Mouse (Mus musculus) kidney, embryonic 15.5 days (tissue): ENCODE results near the gene Hras. TPM values are rescaled to one million over a fixed set of nuclear protein-coding genes. Genes with fewer than 3 reads are reported as not detected.

ENCODE experiments used
- ATAC-seq: fragments of 200-750 bp; cut with Nextera tagmentation; replicated peaks from 2 replicates; pipeline ENCODE4 v1.8.0; 2017; ENCODE audit warnings: moderate TSS enrichment; ENCODE audit not compliant: low FRiP score
- H3K27ac ChIP-seq: fragments of 300-500 bp; sonication (generic); 2 replicates; pipeline ENCODE4 v1.5.1; 2015; ENCODE audit warnings: mild to moderate bottlenecking, inconsistent platforms
- H3K27me3 ChIP-seq: fragments of 300-500 bp; sonication (generic); 2 replicates; pipeline ENCODE4 v1.6.1; 2015; ENCODE audit warnings: inconsistent platforms
- H3K36me3 ChIP-seq: fragments of 300-500 bp; sonication (generic); 2 replicates; pipeline ENCODE4 v1.6.1; 2015; ENCODE audit warnings: inconsistent platforms
- H3K4me1 ChIP-seq: fragments of 300-500 bp; sonication (generic); 2 replicates; pipeline ENCODE4 v1.6.1; 2015; ENCODE audit warnings: inconsistent platforms
- H3K4me2 ChIP-seq: fragments of 300-500 bp; sonication (generic); 2 replicates; pipeline ENCODE4 v1.6.1; 2015; ENCODE audit warnings: moderate library complexity, mild to moderate bottlenecking, inconsistent platforms
- H3K4me3 ChIP-seq: fragments of 300-500 bp; sonication (generic); replicated peaks from 2 replicates; pipeline ENCODE4 v1.5.1; 2015; ENCODE audit warnings: mild to moderate bottlenecking, inconsistent platforms
- H3K9ac ChIP-seq: fragments of 300-500 bp; sonication (generic); 2 replicates; pipeline ENCODE4 v1.6.1; 2015; ENCODE audit warnings: mild to moderate bottlenecking, inconsistent platforms
- H3K9me3 ChIP-seq: fragments of 300-500 bp; sonication (generic); replicated peaks from 2 replicates; pipeline ENCODE4 v1.6.1; 2016; ENCODE audit warnings: inconsistent platforms
- WGBS: fragments of 180-500 bp; shearing (Covaris S2); methylation state at CpG from one replicate; pipeline ENCODE4 v1.1.7; 2015; ENCODE audit warnings: mixed read lengths; 5-methylcytosine and 5-hydroxymethylcytosine counted together
- polyA plus RNA-seq: library from polyadenylated mRNA; unstranded; fragments of >200 nt; fragmentation: Nextera tagmentation; extraction: Ambion mirVana; gene quantifications from 2 replicates; pipeline ENCODE4 v1.2.1, GENCODE M21; 2015

Hras gene
- polyA plus RNA-seq, 1 experiment from 2014 or later, result 98.0 TPM

- Histone ChIP-seq H3K27me3 (no peaks in the 10 kb centered on the region), H3K4me1 (peaks cover 64% of the 10 kb centered on the region), H3K4me2 (peak overlapping the region; percentile 93), H3K36me3 (peaks cover 22% of the 10 kb centered on the region), H3K27ac (peak overlapping the region; percentile 94; the same call in 1 of the 2 replicates), H3K9ac (peak overlapping the region; percentile 64; the same call in 1 of the 2 replicates), H3K9me3 (no peaks in the 10 kb centered on the region), H3K4me3 (peak overlapping the region; percentile 58)
- WGBS, result 88% methylated on average over 1 of the region's 1 CpGs
- no peak for ATAC-seq
Measured at GRCm38 (mm10) chr7:141220377-141220776, 26.6 kb upstream of the Hras start.

GRCm38 (mm10) chr7:141219558-141220099 lies 25.8 kb upstream of the Hras start:
- H3K4me1 ChIP-seq, result peaks cover 71% of the 10 kb centered on the region
- ATAC-seq, result no peak
- H3K36me3 ChIP-seq, result peaks cover 22% of the 10 kb centered on the region

GRCm38 (mm10) chr7:141218557-141219133 lies 24.8 kb upstream of the Hras start:
- H3K9ac ChIP-seq, result no peak overlapping the region
- peaks cover 22% of the 10 kb centered on the region for H3K36me3 ChIP-seq
- H3K4me3 ChIP-seq, result no peak overlapping the region
- no peaks in the 10 kb centered on the region for H3K9me3 ChIP-seq
- peak overlapping the region; percentile 20; the same call in 1 of the 2 replicates for H3K4me2 ChIP-seq
- no peak for ATAC-seq
- peaks cover 80% of the 10 kb centered on the region for H3K4me1 ChIP-seq
- 0 out of 2 replicates have a peak overlapping the region, but pooled peaks have one; percentile 14 for H3K27ac ChIP-seq
- H3K27me3 ChIP-seq, result no peaks in the 10 kb centered on the region
- WGBS, result 81% methylated on average over 5 of the region's 5 CpGs

More at GRCm38 (mm10) chr7:141219558-141220099, 25.8 kb upstream of the Hras start:
- H3K9ac ChIP-seq, result no peak overlapping the region
- H3K9me3 ChIP-seq, result no peaks in the 10 kb centered on the region
- H3K4me3 ChIP-seq, result no peak overlapping the region
- 76% methylated on average over 1 of the region's 1 CpGs for WGBS
- H3K4me2 ChIP-seq, result no peak overlapping the region
- no peak overlapping the region for H3K27ac ChIP-seq
- no peaks in the 10 kb centered on the region for H3K27me3 ChIP-seq

GRCm38 (mm10) chr7:141218141-141218540 lies 24.3 kb upstream of the Hras start:
- Histone ChIP-seq H3K9ac (peak overlapping the region; percentile 23; the same call in 1 of the 2 replicates), H3K4me2 (peak overlapping the region; percentile 21), H3K27me3 (no peaks in the 10 kb centered on the region), H3K36me3 (peaks cover 22% of the 10 kb centered on the region), H3K9me3 (no peaks in the 10 kb centered on the region), H3K27ac (peak overlapping the region; percentile 14; the same call in 1 of the 2 replicates), H3K4me3 (0 out of 2 replicates have a peak overlapping the region, but pooled peaks have one; percentile 63), H3K4me1 (peaks cover 81% of the 10 kb centered on the region)
- 67% methylated on average over 3 of the region's 3 CpGs for WGBS
- no peak for ATAC-seq

- H3K27me3 ChIP-seq, result no peaks in the 10 kb centered on the region
- ATAC-seq, result no peak
- 90% methylated on average over 17 of the region's 17 CpGs for WGBS
- H3K27ac ChIP-seq, result peak overlapping the region; percentile 98; the same call in 1 of the 2 replicates
- peak overlapping the region; percentile 63 for H3K4me3 ChIP-seq
- H3K4me1 ChIP-seq, result peaks cover 74% of the 10 kb centered on the region
- peak overlapping the region; percentile 86 for H3K4me2 ChIP-seq
- peak overlapping the region; percentile 23; the same call in 1 of the 2 replicates for H3K9ac ChIP-seq
- no peaks in the 10 kb centered on the region for H3K9me3 ChIP-seq
- H3K36me3 ChIP-seq, result peaks cover 22% of the 10 kb centered on the region
Measured at GRCm38 (mm10) chr7:141217343-141218013, 23.7 kb upstream of the Hras start.

GRCm38 (mm10) chr7:141216894-141217293 lies 23.1 kb upstream of the Hras start:
- no peak for ATAC-seq
- 87% methylated on average over 11 of the region's 11 CpGs for WGBS
- peak overlapping the region; percentile 86 for H3K4me2 ChIP-seq
- H3K4me1 ChIP-seq, result peaks cover 68% of the 10 kb centered on the region
- no peaks in the 10 kb centered on the region for H3K27me3 ChIP-seq
- peak overlapping the region; percentile 98 for H3K27ac ChIP-seq
- H3K9me3 ChIP-seq, result no peaks in the 10 kb centered on the region
- peaks cover 22% of the 10 kb centered on the region for H3K36me3 ChIP-seq
- H3K9ac ChIP-seq, result no peak overlapping the region
- H3K4me3 ChIP-seq, result peak overlapping the region; percentile 63

- H3K27ac ChIP-seq, result peak overlapping the region; percentile 98
- H3K9ac ChIP-seq, result peak overlapping the region; percentile 60
- peak overlapping the region; percentile 63 for H3K4me3 ChIP-seq
- peaks cover 62% of the 10 kb centered on the region for H3K4me1 ChIP-seq
- no peaks in the 10 kb centered on the region for H3K9me3 ChIP-seq
- peaks cover 22% of the 10 kb centered on the region for H3K36me3 ChIP-seq
- WGBS, result 2% methylated on average over 42 of the region's 42 CpGs
- ATAC-seq, result peak; percentile 72
- H3K27me3 ChIP-seq, result no peaks in the 10 kb centered on the region
- H3K4me2 ChIP-seq, result peak overlapping the region; percentile 86
Measured at GRCm38 (mm10) chr7:141215880-141216733, 22.3 kb upstream of the Hras start.

GRCm38 (mm10) chr7:141215101-141215879 lies 21.5 kb upstream of the Hras start, which contains the start of gene Rassf7:
Gene Rassf7 (plus strand): TSS chr7:141215860.
- Histone ChIP-seq H3K9me3 (no peaks in the 10 kb centered on the region), H3K27me3 (no peaks in the 10 kb centered on the region), H3K27ac (peak within 1 kb of the TSS; percentile 98), H3K9ac (peak within 1 kb of the TSS; percentile 60), H3K4me2 (peak within 1 kb of the TSS; percentile 86), H3K4me1 (peaks cover 54% of the 10 kb centered on the region), H3K4me3 (peak within 1 kb of the TSS; percentile 63), H3K36me3 (peaks cover 22% of the 10 kb centered on the region)
- 1% methylated on average over 41 of the region's 41 CpGs for WGBS
- ATAC-seq, result peak; percentile 94

- Histone ChIP-seq H3K36me3 (peaks cover 17% of the 10 kb centered on the region), H3K4me2 (peak overlapping the region; percentile 86), H3K9ac (peak overlapping the region; percentile 60; the same call in 1 of the 2 replicates), H3K27me3 (no peaks in the 10 kb centered on the region), H3K4me3 (no peak overlapping the region), H3K27ac (peak overlapping the region; percentile 98), H3K4me1 (peaks cover 46% of the 10 kb centered on the region), H3K9me3 (no peaks in the 10 kb centered on the region)
- ATAC-seq, result no peak
- 68% methylated on average over 3 of the region's 3 CpGs for WGBS
Measured at GRCm38 (mm10) chr7:141214310-141214709, 20.5 kb upstream of the Hras start.

- Histone ChIP-seq H3K4me3 (peak within 1 kb of the TSS; percentile 63), H3K9me3 (no peaks in the 10 kb centered on the region), H3K4me2 (peak within 1 kb of the TSS; percentile 86), H3K27me3 (no peaks in the 10 kb centered on the region), H3K9ac (peak within 1 kb of the TSS; percentile 60), H3K36me3 (peaks cover 11% of the 10 kb centered on the region), H3K27ac (peak within 1 kb of the TSS; percentile 98), H3K4me1 (peaks cover 46% of the 10 kb centered on the region)
- 95% methylated on average over 11 of the region's 11 CpGs for WGBS
- ATAC-seq, result no peak
Measured at GRCm38 (mm10) chr7:141213605-141214235, 19.9 kb upstream of the Hras start, which contains the start of gene Lmntd2. Gene Lmntd2 (minus strand): TSS chr7:141214080.
